Mouse (Mus musculus) embryo, embryonic 11 days (tissue): ENCODE measurements at regions not wholly inside any gene's neighbourhood (a gene's known extent, or its start where the extent isn't known, plus 50 kb on each side); places are given as distances from the start of the nearest gene placed in this dataset.

Source experiments
- DNase-seq: peaks from one replicate; pipeline ENCODE4 v3.0.0-alpha.2; 2015

GRCm38 (mm10) chr9:117967080-117967479 is 73.2 kb upstream of the Azi2 start:
- no peak for DNase-seq

DNA sequence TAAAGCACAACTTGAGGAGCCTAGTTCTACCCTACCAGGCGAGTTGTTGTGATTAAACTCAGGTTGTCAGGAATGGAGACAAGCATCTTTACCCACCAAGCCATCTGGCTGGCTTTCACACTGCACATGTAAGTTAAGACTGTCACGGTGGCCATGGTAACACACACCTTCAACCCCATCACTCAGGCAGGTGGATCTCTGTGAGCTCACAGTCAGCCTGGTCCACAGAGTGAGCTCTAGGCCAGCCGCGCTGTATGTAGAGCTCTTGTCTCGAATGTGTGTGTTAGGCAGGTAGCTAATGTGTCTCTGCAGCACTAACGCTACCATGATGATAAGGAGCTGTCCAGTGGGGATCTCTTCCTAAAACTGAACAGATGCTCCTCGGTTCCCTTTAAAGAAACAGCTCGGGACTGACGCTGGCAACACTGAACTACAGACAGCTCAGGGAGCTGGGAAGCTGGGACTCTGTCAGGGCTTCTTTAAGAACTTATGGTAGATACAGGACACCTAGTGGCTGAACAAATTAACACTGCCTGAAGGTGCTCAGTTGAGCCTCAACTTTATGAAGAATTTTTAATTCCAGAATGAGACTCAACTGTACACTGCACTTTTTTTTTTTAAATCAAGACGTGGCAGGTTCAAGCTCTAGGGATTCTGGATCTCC is 73.8 kb upstream of the Azi2 start:
- DNase-seq, result peak; percentile 64

- no peak for DNase-seq
Measured at GRCm38 (mm10) chr9:117962088-117963030, 77.9 kb upstream of the Azi2 start.

DNA sequence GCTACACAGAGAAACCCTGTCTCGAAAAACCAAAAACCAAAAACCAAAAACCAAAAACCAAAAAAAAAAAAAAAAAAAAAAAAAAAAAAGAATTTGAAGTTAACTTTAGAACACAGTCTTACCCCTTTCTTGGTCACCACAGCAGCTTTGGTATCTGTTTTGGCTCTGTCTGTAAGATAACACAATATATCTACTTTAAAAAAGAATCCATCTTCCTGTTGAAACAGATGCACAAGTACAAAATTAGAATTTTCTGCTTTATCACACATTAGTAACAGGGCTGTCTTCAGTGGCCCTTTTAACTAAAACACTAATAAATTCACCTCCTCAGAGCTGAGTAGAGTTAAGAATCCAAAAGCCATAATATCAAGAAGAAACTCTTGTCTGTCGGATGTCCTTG is 80.5 kb upstream of the Azi2 start:
- DNase-seq, result no peak

DNA sequence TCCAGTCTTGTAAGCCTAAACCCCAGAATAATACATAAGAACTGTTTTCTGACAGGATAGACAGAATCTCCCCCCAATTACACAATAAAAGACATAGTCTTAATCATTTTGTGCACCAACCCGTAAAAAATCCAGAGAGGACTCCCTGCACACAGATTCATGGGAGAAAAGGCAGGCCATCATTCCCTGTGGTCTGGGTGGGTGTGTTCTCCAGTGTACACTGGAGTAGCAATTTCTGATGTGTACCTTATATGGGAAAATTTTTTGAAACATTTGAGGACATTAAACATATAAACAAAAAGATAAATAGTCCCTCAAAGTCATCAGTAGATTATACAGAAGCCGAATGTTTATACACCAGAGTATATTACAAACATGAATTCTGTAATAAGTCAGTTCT is 83.1 kb upstream of the Azi2 start:
- no peak for DNase-seq

DNA sequence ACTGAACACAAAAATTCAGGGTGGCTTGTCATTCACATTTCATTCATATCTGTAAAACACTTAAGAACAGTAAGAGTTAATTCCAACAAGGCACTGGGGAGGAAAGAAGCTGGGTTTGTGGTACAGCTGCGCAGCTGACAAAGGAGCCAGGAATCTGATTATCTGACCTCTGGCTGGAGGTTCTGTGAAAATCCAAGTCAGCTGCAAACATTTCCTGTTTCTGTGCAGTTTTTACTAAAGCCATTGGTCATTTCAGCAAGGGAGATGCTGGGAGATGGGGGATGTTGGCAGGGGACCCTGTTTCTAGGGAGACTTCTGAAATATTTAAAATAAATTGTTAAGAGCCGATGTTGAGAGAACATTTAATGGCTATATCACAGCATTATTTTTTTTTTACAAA is 83.6 kb upstream of the Azi2 start:
- peak; percentile 39 for DNase-seq

- no peak for DNase-seq
Measured at GRCm38 (mm10) chr9:117927466-117927847, 112.8 kb upstream of the Azi2 start.

GRCm38 (mm10) chr9:117926700-117927465 is 113.4 kb upstream of the Azi2 start:
- DNase-seq, result no peak

DNA sequence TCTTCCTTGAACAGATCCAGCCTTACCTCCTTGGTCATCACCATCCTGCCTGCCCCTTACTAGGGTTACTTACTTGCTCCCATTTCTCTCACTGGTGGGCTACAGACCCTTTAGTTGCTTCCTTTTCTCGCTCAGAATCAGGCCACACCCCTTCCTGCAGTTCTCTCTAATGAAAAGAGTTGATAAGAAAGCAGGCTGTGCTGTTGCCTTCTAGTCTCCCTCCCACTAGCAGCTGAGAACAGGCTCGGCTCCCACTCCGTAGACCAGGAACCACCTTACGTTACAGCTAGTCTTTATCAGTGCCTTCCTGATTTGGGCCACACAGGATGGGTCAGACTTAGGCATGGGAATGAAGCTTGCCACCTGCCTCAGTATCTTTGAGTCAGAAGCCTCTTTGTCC is 117.3 kb upstream of the Azi2 start:
- no peak for DNase-seq

- no peak for DNase-seq
Measured at GRCm38 (mm10) chr9:117907895-117908424, 132.3 kb upstream of the Azi2 start.

- no peak for DNase-seq
Measured at GRCm38 (mm10) chr9:117905045-117905747, 135.1 kb upstream of the Azi2 start.

DNA sequence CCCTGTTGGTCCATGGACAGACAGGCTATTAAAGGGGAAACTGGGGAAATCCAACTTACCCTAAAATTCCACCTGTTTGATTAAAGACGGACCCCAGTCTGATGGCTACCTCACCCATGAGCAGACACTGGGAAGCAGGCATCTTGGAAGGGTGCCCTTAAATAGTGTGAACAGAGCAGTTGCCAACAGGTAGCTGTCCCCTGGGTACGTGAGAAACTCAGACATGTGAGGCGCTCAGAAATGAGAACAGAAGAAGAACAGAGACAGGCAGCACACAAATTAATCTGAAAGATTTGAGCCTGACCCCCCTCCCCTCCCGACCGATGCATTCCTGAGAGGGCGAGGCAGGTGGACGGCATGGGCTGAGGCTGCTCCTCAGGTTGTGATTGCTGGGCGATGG is 135.7 kb upstream of the Azi2 start:
- DNase-seq, result no peak

- peak; percentile 52 for DNase-seq
Measured at GRCm38 (mm10) chr9:117903025-117903424, 137.3 kb upstream of the Azi2 start.

- DNase-seq, result no peak
Measured at GRCm38 (mm10) chr9:117902239-117902939, 137.9 kb upstream of the Azi2 start.

GRCm38 (mm10) chr9:117900631-117901030 is 139.7 kb upstream of the Azi2 start:
- DNase-seq, result no peak

DNA sequence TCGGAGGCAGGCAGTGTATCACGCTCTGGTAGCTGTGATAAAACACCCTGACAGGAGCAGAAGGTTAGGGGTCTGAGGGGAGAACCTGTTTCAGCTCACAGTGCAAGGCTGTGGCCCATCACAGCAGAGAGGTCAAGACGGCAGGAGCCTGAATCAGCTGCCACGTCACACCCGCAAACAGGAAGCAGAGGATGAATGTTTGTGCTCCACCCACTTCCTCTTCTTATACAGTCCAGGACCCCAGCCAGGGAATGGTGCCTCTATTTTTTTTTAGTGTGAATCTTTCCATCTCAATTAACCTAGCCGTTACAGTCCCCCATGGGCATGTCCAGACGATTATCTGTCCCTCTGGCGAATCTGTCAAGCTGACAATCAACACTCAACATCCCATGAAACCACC is 143.8 kb upstream of the Azi2 start:
- DNase-seq, result no peak

DNA sequence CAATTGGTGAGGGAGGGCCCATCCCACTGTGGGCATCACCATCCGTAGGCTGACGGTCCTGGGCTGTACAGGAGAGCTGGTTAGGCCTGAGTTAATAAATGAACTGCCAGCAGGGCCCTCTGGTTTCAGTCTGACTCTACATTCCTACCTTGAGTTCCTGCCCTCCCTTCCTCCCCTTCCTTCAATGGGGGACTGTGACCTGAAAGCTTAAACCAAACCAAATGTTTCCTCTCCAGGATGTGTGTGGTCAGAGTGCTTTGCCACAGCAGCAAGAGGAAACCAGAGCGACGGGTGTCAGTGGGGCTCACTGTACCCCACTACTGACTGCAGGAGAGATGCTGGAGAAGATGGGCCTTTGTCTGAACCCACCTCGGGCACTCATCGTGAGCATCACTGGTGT is 147.7 kb upstream of the Azi2 start:
- DNase-seq, result no peak

DNA sequence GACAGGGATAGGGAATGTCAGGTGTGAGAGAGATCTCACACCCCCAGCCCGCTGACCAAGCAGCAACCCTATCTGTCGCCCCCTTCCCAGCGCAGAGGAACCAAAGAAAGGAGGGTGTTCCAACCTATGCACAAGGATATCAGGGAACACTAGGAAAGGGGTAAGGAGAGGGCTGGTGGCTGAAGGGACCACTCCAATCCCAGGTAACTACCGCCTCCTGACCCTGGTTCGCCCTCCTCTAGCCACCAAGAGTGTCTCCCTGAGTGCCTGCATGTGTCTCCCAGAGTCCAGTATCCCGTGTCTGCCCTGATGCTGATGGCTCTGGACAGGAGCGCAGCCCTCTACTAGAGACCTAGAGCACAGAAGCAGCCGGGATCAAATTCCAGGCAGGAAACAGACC is 167.1 kb upstream of the Azi2 start:
- DNase-seq, result no peak

DNA sequence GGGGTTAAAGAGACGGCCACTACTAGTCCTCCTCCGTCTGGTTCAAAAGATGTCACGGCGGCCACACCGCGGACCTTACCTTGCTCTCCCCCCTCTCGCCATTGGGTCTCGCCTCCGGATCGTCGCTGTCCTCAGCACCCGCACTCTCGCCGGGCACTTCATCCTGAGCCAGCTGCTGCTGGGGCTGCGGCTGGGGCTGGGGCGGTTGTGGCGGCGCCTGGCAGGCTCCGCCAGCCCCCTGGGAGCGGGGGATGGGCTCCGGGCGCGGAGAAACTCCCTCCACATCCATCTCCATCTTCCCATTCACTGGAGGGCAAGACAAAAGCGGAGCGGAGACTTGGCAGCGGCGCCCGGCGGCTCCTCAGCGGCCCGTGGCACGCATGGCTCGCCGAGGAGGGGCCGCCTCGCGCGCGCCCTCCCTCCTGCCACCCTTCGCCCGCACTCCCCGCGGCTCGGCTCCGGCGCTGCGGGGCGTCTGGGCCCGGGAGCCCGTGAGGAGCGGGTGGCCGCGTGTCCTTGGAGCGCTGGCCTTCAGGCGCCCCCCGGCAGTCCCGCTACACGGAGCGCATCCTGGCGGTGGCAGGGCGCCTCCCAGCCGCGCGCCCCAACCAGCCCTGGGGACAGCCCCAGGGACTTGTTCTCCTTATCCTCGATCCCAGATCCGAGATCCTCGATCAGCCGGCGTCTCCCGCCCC is 167.8 kb upstream of the Azi2 start:
- peak; percentile 68 for DNase-seq

DNA sequence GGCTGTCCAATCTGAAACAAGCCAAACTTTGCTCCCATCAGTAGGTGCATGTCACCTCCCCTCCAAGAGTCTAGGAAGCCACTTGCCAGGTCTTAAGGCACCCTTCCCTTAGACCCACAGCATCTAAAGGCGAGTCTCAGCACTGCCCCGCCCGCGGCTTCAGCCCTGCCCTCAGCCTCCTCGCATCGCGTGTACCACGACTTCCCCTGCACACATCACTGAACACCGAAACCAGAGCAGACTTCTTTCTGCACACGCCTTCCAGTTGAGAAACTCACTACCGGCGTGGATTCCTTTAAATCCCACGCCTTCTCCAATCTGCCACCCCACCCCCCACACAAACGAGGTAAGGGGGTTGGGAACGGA is 168.3 kb upstream of the Azi2 start:
- peak; percentile 48 for DNase-seq

GRCm38 (mm10) chr9:117870616-117871015 is 169.7 kb upstream of the Azi2 start:
- no peak for DNase-seq
